Mouse (Mus musculus): ENCODE results near the gene 1700016D06Rik. TPM values are rescaled to one million over a fixed set of nuclear protein-coding genes. Genes with fewer than 3 reads are reported as not detected.
"Not testable (repeated sequence)": the region's sequence is repeated elsewhere in the genome, so short reads cannot be mapped to it uniquely, and the experiment has no call there.

The 1700016D06Rik gene
- polyA plus RNA-seq, 1 experiment from 2014 or later, result not detected

DNA sequence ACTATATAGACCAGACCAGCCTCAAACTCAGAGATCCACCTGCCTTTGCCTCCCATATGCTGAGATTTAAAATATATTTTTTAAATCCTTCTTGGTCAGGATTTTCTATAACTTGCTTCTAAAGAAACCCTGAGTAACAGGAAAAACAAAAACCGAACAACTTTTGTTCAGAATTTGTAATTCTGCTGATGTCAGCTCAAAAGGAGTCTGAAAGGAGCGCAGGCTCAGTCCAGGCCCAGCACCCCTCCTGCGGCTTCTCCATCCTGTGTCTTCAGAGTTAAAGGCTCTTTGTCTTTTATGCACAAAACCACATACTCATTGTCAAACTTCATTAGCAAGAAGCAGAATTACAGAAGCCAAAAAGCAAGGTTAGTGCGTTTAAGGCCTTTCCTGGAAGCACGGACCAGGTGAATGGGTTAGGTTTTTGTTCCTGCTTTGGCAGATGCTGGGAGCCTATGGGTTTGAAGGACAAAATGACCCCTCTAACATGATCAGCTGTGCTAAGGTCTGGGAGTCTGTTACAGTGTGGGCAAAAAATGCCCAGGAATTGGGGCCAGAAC lies 1.3 kb downstream of the 1700016D06Rik start:
- Histone ChIP-seq H3K9me3 (0 out of 2 replicates have a peak, but pooled peaks cover 5% of the 10 kb centered on the region), H3K27ac (no peak overlapping the region), H3K4me1 (peaks cover 4% of the 10 kb centered on the region), H3K36me3 (no peaks in the 10 kb centered on the region), H3K4me2 (replicated peaks) (no peak overlapping the region), H3K27me3 (replicated peaks) (no peaks in the 10 kb centered on the region), H3K4me3 (no peak overlapping the region), H3K9ac (no peak overlapping the region)
- WGBS, result 82% methylated on average over 5 of the region's 5 CpGs
- no peak for ATAC-seq (ENCODE audit: low FRiP score, low read depth)

DNA sequence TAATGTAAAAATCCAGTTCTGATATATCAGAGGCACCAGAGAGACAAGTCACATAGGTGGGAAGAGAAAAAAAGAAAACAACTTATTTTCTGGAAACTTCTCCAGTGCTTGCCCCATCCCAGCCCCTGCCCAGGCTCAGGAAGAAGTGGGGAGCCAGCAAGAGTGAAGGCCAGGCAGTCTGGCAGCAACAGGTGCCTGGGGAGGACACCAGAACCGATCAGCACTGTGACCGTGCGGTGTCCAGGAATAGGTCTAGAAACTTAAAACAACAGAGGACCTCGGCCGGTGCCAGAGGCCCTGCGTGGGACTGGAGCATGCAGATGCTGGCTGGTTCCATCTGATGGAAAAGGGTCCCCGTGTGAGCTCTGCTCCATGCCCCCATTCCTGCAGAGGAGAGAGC lies 3.4 kb downstream of the 1700016D06Rik start:
- Histone ChIP-seq H3K4me2 (replicated peaks) (no peak overlapping the region), H3K27me3 (replicated peaks) (no peaks in the 10 kb centered on the region), H3K36me3 (no peaks in the 10 kb centered on the region), H3K4me3 (no peak overlapping the region), H3K9ac (no peak overlapping the region), H3K27ac (no peak overlapping the region), H3K4me1 (peaks cover 4% of the 10 kb centered on the region), H3K9me3 (no peaks in the 10 kb centered on the region)
- no peak for ATAC-seq (ENCODE audit: low FRiP score, low read depth)
- WGBS, result 93% methylated on average over 7 of the region's 7 CpGs

DNA sequence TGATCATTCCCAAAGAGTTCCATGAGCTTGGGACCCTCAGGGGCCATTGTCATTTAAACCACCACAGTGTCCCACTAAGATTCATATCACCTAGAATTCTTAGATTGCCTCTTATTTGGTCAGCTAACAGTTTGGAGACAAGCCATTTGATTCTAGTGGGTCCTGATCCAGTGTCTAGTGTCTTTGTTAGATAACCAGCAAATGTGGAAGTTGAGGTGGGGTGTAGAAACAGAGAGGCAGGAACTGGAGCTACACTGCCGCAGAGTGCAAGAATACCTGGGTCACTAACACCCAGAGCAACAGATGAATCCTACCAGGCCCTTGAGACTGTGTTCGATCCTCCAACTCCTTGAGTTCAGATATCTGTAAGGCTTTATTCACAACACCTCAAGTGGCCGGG lies 4.7 kb downstream of the 1700016D06Rik start:
- no peaks in the 10 kb centered on the region for H3K27me3 ChIP-seq (replicated peaks)
- H3K4me1 ChIP-seq, result peaks cover 4% of the 10 kb centered on the region
- WGBS, result 86% methylated on average over 3 of the region's 3 CpGs
- H3K36me3 ChIP-seq, result no peaks in the 10 kb centered on the region
- no peak for ATAC-seq (ENCODE audit: low FRiP score, low read depth)
- no peaks in the 10 kb centered on the region for H3K9me3 ChIP-seq
- H3K27ac ChIP-seq, result no peak overlapping the region
- no peak overlapping the region for H3K4me2 ChIP-seq (replicated peaks)
- H3K9ac ChIP-seq, result no peak overlapping the region
- no peak overlapping the region for H3K4me3 ChIP-seq

DNA sequence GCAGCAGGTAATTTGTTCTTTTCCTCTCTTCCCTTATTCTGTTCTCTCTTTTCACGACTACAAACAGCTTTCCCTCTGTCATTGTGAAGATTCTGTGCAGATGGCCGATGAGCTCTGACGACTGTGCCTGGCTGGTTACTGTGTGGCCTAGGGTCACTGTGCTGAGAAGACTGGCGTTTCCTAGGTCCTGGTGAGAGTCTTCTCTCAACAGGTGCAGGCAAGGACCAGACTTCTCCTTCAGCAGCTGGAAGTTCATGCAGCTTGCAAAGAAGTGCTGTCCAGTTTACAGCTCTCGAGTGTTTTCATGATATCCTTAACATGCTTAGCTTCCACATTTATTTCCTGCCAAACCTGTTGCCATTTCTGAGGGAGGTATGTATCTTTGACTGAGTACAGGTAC lies 6.9 kb downstream of the 1700016D06Rik start:
- H3K9me3 ChIP-seq, result no peaks in the 10 kb centered on the region
- H3K4me1 ChIP-seq, result no peaks in the 10 kb centered on the region
- no peak overlapping the region for H3K27ac ChIP-seq
- 80% methylated on average over 5 of the region's 5 CpGs for WGBS
- H3K36me3 ChIP-seq, result no peaks in the 10 kb centered on the region
- H3K9ac ChIP-seq, result no peak overlapping the region
- no peak overlapping the region for H3K4me3 ChIP-seq
- ATAC-seq (ENCODE audit: low FRiP score, low read depth), result no peak
- H3K4me2 ChIP-seq (replicated peaks), result no peak overlapping the region
- H3K27me3 ChIP-seq (replicated peaks), result no peaks in the 10 kb centered on the region

DNA sequence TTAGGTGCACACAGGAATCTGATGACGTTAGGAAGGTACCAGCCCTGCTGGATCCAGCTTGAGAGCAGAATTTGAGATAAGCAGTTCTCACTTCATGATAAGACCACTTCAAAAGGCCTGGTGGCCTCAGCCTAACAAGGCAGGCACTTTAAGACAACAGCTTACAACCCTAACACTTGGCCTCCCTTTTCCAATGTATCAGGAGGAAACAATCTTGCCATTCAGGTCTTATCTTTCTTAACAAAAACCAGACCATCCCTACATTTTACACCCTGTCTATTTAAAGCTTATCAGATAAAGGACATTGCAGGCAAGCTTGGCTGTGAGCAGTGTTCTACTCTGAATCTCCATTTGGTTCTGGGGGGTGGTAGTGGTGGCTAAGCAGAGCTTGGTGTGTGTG lies 8.4 kb downstream of the 1700016D06Rik start:
- Histone ChIP-seq H3K4me1 (no peaks in the 10 kb centered on the region), H3K36me3 (no peaks in the 10 kb centered on the region), H3K9me3 (no peaks in the 10 kb centered on the region), H3K4me2 (replicated peaks) (no peak overlapping the region), H3K4me3 (no peak overlapping the region), H3K27ac (no peak overlapping the region), H3K9ac (no peak overlapping the region), H3K27me3 (replicated peaks) (no peaks in the 10 kb centered on the region)
- WGBS, result 89% methylated on average over 1 of the region's 1 CpGs
- no peak for ATAC-seq (ENCODE audit: low FRiP score, low read depth)

DNA sequence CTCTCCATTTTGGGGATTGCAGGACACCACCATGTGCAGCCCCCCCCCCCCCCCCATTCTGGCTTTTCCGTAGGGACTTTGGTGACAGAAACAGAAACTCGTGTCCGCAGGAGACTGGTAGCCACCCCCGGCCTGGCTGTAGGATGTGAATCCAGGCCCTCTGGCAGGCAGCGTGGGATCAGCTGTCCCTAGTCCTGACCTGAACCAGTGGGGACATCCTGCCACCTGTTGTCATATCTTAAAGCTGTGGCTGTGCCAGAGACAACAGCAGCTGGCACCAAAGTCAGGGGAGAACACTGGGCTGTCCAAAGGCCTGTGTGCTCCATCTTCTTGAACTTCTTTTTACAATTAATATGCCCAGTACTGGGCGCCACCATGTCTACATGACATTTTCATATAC lies 9.1 kb downstream of the 1700016D06Rik start:
- Histone ChIP-seq H3K27ac (no peak overlapping the region), H3K4me1 (no peaks in the 10 kb centered on the region), H3K4me3 (no peak overlapping the region), H3K36me3 (no peaks in the 10 kb centered on the region), H3K4me2 (replicated peaks) (no peak overlapping the region), H3K27me3 (replicated peaks) (no peaks in the 10 kb centered on the region), H3K9me3 (no peaks in the 10 kb centered on the region), H3K9ac (no peak overlapping the region)
- ATAC-seq (ENCODE audit: low FRiP score, low read depth), result no peak
- WGBS, result 88% methylated on average over 6 of the region's 6 CpGs

DNA sequence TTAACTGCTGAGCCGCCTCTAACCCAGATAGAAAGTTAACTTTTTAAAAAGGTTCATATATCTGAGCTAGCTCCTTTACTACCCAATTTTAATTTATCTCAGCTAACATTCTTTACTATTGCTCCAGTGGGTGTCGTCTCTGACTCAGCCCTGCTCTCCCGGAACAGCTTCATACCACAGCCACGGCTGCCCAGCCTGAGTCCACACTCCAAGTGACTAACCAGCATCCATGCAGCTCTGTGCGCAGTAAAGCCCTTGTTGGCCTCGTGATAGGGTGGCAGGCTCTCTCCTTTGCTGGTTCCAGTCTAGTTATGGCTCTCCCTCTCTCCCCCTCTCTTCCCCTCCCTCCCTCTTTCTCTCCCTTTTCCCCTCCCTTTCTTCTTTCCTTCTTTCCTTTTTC lies 9.6 kb downstream of the 1700016D06Rik start:
- no peak overlapping the region for H3K4me2 ChIP-seq (replicated peaks)
- 92% methylated on average over 6 of the region's 6 CpGs for WGBS
- no peaks in the 10 kb centered on the region for H3K27me3 ChIP-seq (replicated peaks)
- no peaks in the 10 kb centered on the region for H3K9me3 ChIP-seq
- H3K4me1 ChIP-seq, result no peaks in the 10 kb centered on the region
- H3K27ac ChIP-seq, result no peak overlapping the region
- H3K4me3 ChIP-seq, result no peak overlapping the region
- ATAC-seq (ENCODE audit: low FRiP score, low read depth), result no peak
- H3K36me3 ChIP-seq, result no peaks in the 10 kb centered on the region
- no peak overlapping the region for H3K9ac ChIP-seq

DNA sequence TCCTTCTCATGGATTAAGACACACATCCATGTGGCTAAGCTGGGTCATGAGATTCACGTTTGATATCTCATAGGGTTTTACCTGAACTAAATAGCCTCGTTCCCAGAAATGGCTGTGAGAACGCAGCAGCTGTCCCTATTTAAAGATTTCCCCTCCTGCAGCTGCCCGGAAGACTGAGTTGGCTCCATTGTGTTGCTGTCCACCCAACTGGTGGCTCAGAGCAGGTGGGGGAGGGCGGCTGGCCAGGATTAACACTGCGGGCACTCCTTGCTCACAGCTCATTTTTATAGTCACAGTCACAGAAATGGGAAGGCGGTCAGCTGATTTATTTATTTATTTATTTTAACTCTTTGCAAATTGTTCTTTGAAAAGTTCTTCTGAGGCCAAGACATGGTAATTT lies 10.9 kb downstream of the 1700016D06Rik start:
- Histone ChIP-seq H3K27me3 (replicated peaks) (no peaks in the 10 kb centered on the region), H3K27ac (no peak overlapping the region), H3K9me3 (peaks cover 3% of the 10 kb centered on the region; the same call in 1 of the 2 replicates), H3K4me2 (replicated peaks) (no peak overlapping the region), H3K36me3 (no peaks in the 10 kb centered on the region), H3K9ac (no peak overlapping the region), H3K4me1 (no peaks in the 10 kb centered on the region), H3K4me3 (no peak overlapping the region)
- ATAC-seq (ENCODE audit: low FRiP score, low read depth), result no peak
- WGBS, result 69% methylated on average over 7 of the region's 7 CpGs

DNA sequence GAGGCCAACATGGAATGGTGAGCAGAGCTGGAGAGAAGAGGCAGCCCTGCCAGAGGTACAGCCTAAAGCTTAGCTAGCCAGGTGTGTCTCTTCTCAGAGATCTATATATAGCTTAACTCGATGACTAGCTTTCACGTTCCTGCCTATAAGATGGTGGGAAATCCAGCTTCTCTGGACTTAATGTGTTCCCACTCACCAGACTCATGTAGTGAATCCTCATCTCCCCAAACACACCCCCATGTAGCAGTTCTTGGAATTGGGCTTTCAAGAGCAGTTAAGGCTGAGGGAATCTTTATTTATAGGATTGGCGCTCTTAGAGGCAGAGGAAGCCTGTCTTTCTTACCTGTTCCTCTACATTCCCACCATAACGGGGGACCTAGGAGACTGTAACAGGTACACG lies 13.6 kb downstream of the 1700016D06Rik start:
- Histone ChIP-seq H3K27me3 (replicated peaks) (no peaks in the 10 kb centered on the region), H3K4me3 (no peak overlapping the region), H3K4me2 (replicated peaks) (no peak overlapping the region), H3K9ac (no peak overlapping the region), H3K4me1 (no peaks in the 10 kb centered on the region), H3K27ac (no peak overlapping the region), H3K36me3 (no peaks in the 10 kb centered on the region), H3K9me3 (peaks cover 3% of the 10 kb centered on the region; the same call in 1 of the 2 replicates)
- ATAC-seq (ENCODE audit: low FRiP score, low read depth), result no peak
- 89% methylated on average over 5 of the region's 5 CpGs for WGBS

DNA sequence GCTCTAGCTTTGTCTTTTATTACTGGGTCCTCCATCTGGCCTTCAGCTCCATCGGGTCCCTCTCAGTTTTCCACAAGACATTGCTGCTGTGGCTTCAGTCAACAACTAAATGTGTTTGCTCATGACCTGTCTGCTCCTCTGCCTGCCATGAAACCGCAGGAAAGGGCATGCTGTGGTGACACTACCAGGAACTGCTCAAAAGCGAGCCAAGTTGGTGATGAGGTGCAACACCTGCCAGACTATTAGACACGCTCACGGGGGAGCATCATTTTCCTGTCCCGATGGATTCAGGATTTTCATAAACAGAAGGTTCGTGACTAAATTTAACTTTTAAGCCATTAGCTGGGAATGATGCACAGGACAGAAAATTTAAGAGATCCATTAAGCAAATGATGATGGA lies 16.3 kb downstream of the 1700016D06Rik start:
- H3K4me3 ChIP-seq, result no peak overlapping the region
- WGBS, result 87% methylated on average over 7 of the region's 7 CpGs
- peaks cover 3% of the 10 kb centered on the region; the same call in 1 of the 2 replicates for H3K9me3 ChIP-seq
- H3K9ac ChIP-seq, result no peak overlapping the region
- no peak overlapping the region for H3K4me2 ChIP-seq (replicated peaks)
- H3K4me1 ChIP-seq, result no peaks in the 10 kb centered on the region
- no peaks in the 10 kb centered on the region for H3K27me3 ChIP-seq (replicated peaks)
- no peak for ATAC-seq (ENCODE audit: low FRiP score, low read depth)
- H3K27ac ChIP-seq, result no peak overlapping the region
- no peaks in the 10 kb centered on the region for H3K36me3 ChIP-seq

DNA sequence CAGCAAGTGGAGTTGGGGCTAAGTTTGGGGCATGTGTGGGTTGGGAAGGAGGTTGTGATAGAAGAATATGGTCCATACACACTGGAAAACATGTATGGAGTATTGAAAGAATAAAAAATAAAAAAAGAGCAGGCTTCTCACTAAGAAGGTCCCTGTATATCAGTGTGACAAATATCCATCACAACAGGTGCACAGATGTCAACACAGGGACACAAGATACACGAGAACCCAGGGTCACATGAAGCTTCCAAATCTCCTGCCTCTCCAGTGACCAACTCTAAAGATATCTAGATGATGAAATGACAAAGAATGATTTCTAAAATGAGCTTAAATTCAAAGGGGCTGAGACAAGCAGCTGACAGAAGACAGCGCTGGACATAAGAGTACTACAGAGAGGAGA lies 32.6 kb downstream of the 1700016D06Rik start:
- 80% methylated on average over 2 of the region's 2 CpGs for WGBS
- no peaks in the 10 kb centered on the region for H3K9me3 ChIP-seq
- ATAC-seq (ENCODE audit: low FRiP score, low read depth), result no peak
- H3K4me2 ChIP-seq (replicated peaks), result no peak overlapping the region
- H3K9ac ChIP-seq, result no peak overlapping the region
- H3K27ac ChIP-seq, result no peak overlapping the region
- no peaks in the 10 kb centered on the region for H3K27me3 ChIP-seq (replicated peaks)
- 0 out of 2 replicates have a peak, but pooled peaks cover 3% of the 10 kb centered on the region for H3K4me1 ChIP-seq
- H3K4me3 ChIP-seq, result no peak overlapping the region
- no peaks in the 10 kb centered on the region for H3K36me3 ChIP-seq

DNA sequence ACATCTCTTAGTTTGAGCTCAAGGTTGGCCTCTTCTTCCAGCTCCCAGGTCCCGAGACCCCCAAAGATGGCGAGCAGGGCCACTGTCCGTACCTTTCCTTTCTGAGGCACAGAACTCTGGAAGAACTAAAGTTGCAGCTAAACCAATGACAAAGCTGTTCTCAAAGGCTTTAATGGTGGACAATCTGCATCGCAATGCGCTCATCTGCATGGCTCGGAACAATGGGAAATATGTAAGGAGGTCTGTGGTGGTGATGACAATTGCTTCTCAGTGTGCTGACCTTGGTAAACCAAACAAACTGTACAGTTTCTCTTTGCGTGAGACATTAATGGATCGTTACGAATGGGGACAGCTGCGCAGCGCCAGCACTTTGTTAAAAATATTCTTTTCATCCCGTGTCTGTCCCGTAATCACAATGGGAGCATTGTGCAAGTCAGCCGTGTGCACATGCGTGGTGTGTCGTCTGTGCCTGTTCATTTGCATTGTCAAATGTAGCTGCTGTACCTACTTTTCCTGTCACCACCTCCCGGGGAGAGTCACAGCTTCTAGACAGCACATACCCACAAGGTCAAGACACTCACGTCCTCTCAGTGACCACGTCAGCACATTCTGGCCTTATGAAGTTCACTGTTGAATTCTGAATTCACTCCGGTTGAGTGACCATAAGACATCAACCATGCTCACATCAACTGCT lies 34.7 kb downstream of the 1700016D06Rik start:
- not testable (repeated sequence) for ATAC-seq (ENCODE audit: low FRiP score, low read depth); H3K9ac ChIP-seq; H3K27me3 ChIP-seq (replicated peaks); H3K4me2 ChIP-seq (replicated peaks); H3K4me1 ChIP-seq; H3K27ac ChIP-seq; H3K9me3 ChIP-seq; H3K36me3 ChIP-seq; H3K4me3 ChIP-seq
- 73% methylated on average over 20 of the region's 20 CpGs for WGBS

DNA sequence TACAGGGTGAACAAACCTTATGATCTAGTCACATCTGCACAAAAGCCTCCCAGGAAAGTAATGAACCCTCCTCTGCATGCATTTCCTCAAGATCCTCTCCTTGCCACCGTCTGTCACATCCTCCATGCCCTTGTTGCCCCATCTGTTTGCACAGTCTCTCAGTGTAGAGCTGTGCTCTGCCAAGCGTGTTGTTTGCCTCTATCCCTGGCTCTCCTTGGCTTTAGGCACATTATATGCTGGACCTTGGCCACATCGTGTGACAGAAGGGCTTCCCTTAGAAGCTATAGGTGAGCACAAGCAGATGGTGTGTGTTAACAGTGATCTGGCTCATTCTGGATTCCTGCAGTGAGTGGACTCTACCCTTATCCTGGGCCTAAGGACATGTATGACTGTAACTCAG lies 38.9 kb downstream of the 1700016D06Rik start:
- no peak overlapping the region for H3K27ac ChIP-seq
- ATAC-seq (ENCODE audit: low FRiP score, low read depth), result no peak
- no peak overlapping the region for H3K4me2 ChIP-seq (replicated peaks)
- H3K4me3 ChIP-seq, result no peak overlapping the region
- 0 out of 2 replicates have a peak, but pooled peaks cover 3% of the 10 kb centered on the region for H3K4me1 ChIP-seq
- 89% methylated on average over 3 of the region's 3 CpGs for WGBS
- H3K36me3 ChIP-seq, result no peaks in the 10 kb centered on the region
- no peaks in the 10 kb centered on the region for H3K9me3 ChIP-seq
- H3K9ac ChIP-seq, result no peak overlapping the region
- H3K27me3 ChIP-seq (replicated peaks), result no peaks in the 10 kb centered on the region
